Mouse (Mus musculus): ENCODE measurements at regions not wholly inside any gene's neighbourhood (a gene's known extent, or its start where the extent isn't known, plus 50 kb on each side); places are given as distances from the start of the nearest gene placed in this dataset.

DNA sequence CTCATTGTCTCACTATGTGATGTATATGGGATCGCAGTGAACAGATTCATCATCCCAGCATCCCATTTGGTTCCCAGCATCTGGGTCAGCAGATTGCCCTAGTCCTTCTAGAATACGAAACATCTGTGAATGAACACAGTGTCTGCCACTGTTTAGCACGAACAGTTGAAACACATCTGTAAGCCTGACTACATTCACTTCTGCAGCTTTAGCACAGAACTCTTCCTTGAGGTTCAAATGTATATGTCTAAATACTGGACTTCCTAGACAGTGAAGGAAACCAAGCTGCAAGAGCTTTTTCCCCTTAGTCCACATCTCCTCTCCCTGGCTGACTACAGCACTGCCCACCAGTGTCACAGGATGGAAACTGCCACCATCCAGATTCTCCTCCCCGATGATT is 283.0 kb upstream of the Tle4 start:
- H3K79me2 ChIP-seq (ENCODE audit: control insufficient read depth, insufficient read depth) = no peaks in the 10 kb centered on the region
- H3K4me3 ChIP-seq = no peak overlapping the region
- no peaks in the 10 kb centered on the region for H3K27me3 ChIP-seq (ENCODE audit: control insufficient read depth, insufficient read depth, insufficient read length)
- no peak overlapping the region for H3ac ChIP-seq (ENCODE audit: control insufficient read depth, insufficient read length)
- no peaks in the 10 kb centered on the region for H3K36me3 ChIP-seq (ENCODE audit: control insufficient read depth, insufficient read depth)
- TF ChIP-seq TCF12 (IDR thresholded peaks at IDR 0.05; ENCODE audit: insufficient read depth, poor library complexity, severe bottlenecking) = no peak
- no peak for TF ChIP-seq USF1 (IDR thresholded peaks at IDR 0.05; ENCODE audit: low read depth)
- no peak for TF ChIP-seq REST (IDR thresholded peaks at IDR 0.05; ENCODE audit: insufficient read depth, insufficient read length)
- TF ChIP-seq MAX (IDR thresholded peaks at IDR 0.05; ENCODE audit: low read depth) = no peak
- no peak for TF ChIP-seq MYOD1 (IDR thresholded peaks at IDR 0.05; ENCODE audit: control insufficient read depth in 1 of 3, insufficient read length in 2 of 3, low read depth in 2 of 3)
- TF ChIP-seq MYOG (IDR thresholded peaks at IDR 0.05; ENCODE audit: control insufficient read depth in 1 of 3, insufficient read depth in 1 of 3, insufficient read length in 2 of 3, low read depth in 2 of 3) = no peak
- TF ChIP-seq E2F4 (IDR thresholded peaks at IDR 0.05; ENCODE audit: insufficient read depth) = no peak
- TF ChIP-seq POLR2A (IDR thresholded peaks at IDR 0.05; ENCODE audit: insufficient read length, low read depth) = no peak
- TF ChIP-seq SRF (IDR thresholded peaks at IDR 0.05; ENCODE audit: control insufficient read depth, insufficient read length, low read depth) = no peak
- no peak for TF ChIP-seq POLR2AphosphoS2 (IDR thresholded peaks at IDR 0.05; ENCODE audit: insufficient read length, low read depth)
- no peak for TF ChIP-seq CEBPB (IDR thresholded peaks at IDR 0.05; ENCODE audit: insufficient read depth, poor library complexity, severe bottlenecking)
- TF ChIP-seq TCF3 (IDR thresholded peaks at IDR 0.05; ENCODE audit: insufficient read length, low read depth) = no peak
- H3K4me2 ChIP-seq (ENCODE audit: low read depth) = no peak overlapping the region

DNA sequence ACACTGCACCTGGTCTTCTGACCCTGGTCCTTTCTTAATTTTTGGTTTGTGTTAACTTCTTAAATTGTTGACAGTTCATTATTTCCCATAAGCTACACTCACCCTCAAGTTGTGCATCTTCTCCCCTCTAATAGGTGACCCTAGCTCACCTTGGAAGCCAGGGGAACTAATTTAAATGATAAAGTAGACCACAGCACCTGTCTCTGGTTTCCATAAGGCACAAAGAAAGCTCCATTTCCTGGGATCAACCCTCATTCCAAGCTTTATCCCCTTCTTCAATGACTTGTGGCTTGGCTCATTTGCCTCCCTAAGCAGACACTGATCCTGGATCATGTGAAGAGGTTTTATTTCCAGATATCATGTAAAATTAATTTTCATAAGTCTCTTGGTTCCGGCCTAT is 276.1 kb upstream of the Tle4 start:
- Histone ChIP-seq H3K27me3 (ENCODE audit: control insufficient read depth, insufficient read depth, insufficient read length) (no peaks in the 10 kb centered on the region), H3ac (ENCODE audit: control insufficient read depth, insufficient read length) (no peak overlapping the region), H3K4me2 (ENCODE audit: low read depth) (no peak overlapping the region), H3K36me3 (ENCODE audit: control insufficient read depth, insufficient read depth) (no peaks in the 10 kb centered on the region), H3K79me2 (ENCODE audit: control insufficient read depth, insufficient read depth) (no peaks in the 10 kb centered on the region), H3K4me3 (no peak overlapping the region)
- TF ChIP-seq MYOD1 (IDR thresholded peaks at IDR 0.05; ENCODE audit: control insufficient read depth in 1 of 3, insufficient read length in 2 of 3, low read depth in 2 of 3) = no peak
- no peak for TF ChIP-seq SRF (IDR thresholded peaks at IDR 0.05; ENCODE audit: control insufficient read depth, insufficient read length, low read depth)
- TF ChIP-seq TCF3 (IDR thresholded peaks at IDR 0.05; ENCODE audit: insufficient read length, low read depth) = no peak
- no peak for TF ChIP-seq POLR2AphosphoS2 (IDR thresholded peaks at IDR 0.05; ENCODE audit: insufficient read length, low read depth)
- no peak for TF ChIP-seq REST (IDR thresholded peaks at IDR 0.05; ENCODE audit: insufficient read depth, insufficient read length)
- TF ChIP-seq CEBPB (IDR thresholded peaks at IDR 0.05; ENCODE audit: insufficient read depth, poor library complexity, severe bottlenecking) = no peak
- no peak for TF ChIP-seq POLR2A (IDR thresholded peaks at IDR 0.05; ENCODE audit: insufficient read length, low read depth)
- TF ChIP-seq USF1 (IDR thresholded peaks at IDR 0.05; ENCODE audit: low read depth) = no peak
- TF ChIP-seq E2F4 (IDR thresholded peaks at IDR 0.05; ENCODE audit: insufficient read depth) = no peak
- TF ChIP-seq TCF12 (IDR thresholded peaks at IDR 0.05; ENCODE audit: insufficient read depth, poor library complexity, severe bottlenecking) = no peak
- TF ChIP-seq MYOG (IDR thresholded peaks at IDR 0.05; ENCODE audit: control insufficient read depth in 1 of 3, insufficient read depth in 1 of 3, insufficient read length in 2 of 3, low read depth in 2 of 3) = no peak

DNA sequence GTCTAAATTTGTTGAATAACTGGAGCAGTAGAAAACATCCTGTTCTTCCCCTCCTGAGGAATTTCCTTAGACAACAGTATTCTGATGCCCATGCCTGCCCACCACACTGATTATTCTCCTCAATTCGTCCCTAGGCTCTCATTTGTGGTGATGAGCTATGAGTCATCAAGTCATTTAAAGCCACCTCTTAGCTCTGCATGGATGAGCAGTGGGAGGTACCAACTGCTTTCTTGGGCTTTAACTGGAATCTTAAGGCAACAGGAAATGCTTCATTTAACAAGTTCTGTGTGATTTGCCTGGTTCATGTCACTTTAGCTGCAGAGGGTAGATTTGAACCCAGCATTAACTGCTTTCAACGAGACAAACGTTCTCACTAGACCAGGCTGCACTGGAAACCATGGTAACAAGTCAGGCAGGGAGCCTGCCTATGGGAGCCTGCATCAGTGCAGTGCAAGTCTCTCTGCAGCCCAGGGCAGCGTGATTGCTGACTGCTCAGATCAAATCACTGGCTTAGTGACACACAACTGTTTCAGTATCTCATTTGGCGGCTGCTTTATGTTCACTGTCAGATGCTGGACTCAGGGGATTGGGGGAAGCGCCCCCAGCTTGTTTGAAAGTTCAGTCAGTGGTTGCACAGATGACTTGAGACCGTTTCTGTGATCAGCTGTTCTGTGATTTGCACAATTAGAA is 273.5 kb upstream of the Tle4 start:
- H3K79me2 ChIP-seq (ENCODE audit: control insufficient read depth, insufficient read depth) = no peaks in the 10 kb centered on the region
- no peaks in the 10 kb centered on the region for H3K36me3 ChIP-seq (ENCODE audit: control insufficient read depth, insufficient read depth)
- no peak overlapping the region for H3K4me3 ChIP-seq
- H3K27me3 ChIP-seq (ENCODE audit: control insufficient read depth, insufficient read depth, insufficient read length) = no peaks in the 10 kb centered on the region
- H3K4me2 ChIP-seq (ENCODE audit: low read depth) = no peak overlapping the region
- TF ChIP-seq TCF3 (IDR thresholded peaks at IDR 0.05; ENCODE audit: insufficient read length, low read depth) (no peak), SRF (IDR thresholded peaks at IDR 0.05; ENCODE audit: control insufficient read depth, insufficient read length, low read depth) (no peak), TCF12 (IDR thresholded peaks at IDR 0.05; ENCODE audit: insufficient read depth, poor library complexity, severe bottlenecking) (no peak), MYOD1 (IDR thresholded peaks at IDR 0.05; ENCODE audit: control insufficient read depth in 1 of 3, insufficient read length in 2 of 3, low read depth in 2 of 3) (no peak), MYOG (IDR thresholded peaks at IDR 0.05; ENCODE audit: control insufficient read depth in 1 of 3, insufficient read depth in 1 of 3, insufficient read length in 2 of 3, low read depth in 2 of 3) (no peak), POLR2A (IDR thresholded peaks at IDR 0.05; ENCODE audit: insufficient read length, low read depth) (no peak), REST (IDR thresholded peaks at IDR 0.05; ENCODE audit: insufficient read depth, insufficient read length) (no peak), POLR2AphosphoS2 (IDR thresholded peaks at IDR 0.05; ENCODE audit: insufficient read length, low read depth) (no peak)
- H3ac ChIP-seq (ENCODE audit: control insufficient read depth, insufficient read length) = no peak overlapping the region

DNA sequence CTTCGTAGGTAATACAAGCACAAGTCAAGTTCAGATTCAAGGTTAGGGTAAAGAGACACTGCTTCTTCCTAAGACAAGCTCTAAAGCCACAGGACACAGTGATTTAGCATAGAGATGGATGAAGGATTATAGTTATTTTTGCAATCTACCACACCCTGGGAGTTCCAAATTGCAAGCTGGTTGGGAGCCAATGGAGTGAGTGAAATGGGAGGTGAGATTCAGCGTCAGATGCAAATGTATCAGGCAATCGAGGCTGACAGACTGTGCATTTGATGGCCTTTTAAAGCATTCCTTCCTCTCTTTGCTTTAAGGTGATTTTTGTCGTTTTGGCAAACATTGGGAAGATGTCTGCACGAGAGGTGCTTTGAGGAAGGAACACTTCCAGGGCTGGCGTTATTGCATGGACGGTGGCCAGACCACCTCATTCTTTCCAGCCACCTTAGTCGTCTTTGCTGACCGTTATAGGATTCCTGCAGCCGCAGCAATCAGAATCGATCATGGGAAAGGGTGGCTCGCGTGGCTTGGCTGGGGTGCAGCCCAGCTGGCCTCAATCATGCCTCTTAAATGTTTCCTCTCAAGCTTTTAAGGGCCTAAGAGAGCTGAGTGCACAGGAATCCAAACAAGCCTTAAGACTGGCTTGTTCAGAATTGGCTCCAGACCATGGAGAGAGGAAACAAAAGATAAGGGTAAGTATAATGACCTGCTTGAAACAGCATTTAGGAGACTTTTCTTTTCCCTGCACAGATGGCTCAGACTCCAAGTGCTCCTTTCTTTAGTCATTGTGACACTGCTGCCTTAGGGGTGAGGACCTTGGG is 265.0 kb upstream of the Tle4 start:
- TF ChIP-seq CEBPB (IDR thresholded peaks at IDR 0.05; ENCODE audit: insufficient read depth, poor library complexity, severe bottlenecking) = no peak
- TF ChIP-seq MYOG (IDR thresholded peaks at IDR 0.05; ENCODE audit: control insufficient read depth in 1 of 3, insufficient read depth in 1 of 3, insufficient read length in 2 of 3, low read depth in 2 of 3) = no peak
- TF ChIP-seq E2F4 (IDR thresholded peaks at IDR 0.05; ENCODE audit: insufficient read depth) = no peak
- TF ChIP-seq USF1 (IDR thresholded peaks at IDR 0.05; ENCODE audit: low read depth) = no peak
- no peak for TF ChIP-seq TCF3 (IDR thresholded peaks at IDR 0.05; ENCODE audit: insufficient read length, low read depth)
- no peak for TF ChIP-seq MYOD1 (IDR thresholded peaks at IDR 0.05; ENCODE audit: control insufficient read depth in 1 of 3, insufficient read length in 2 of 3, low read depth in 2 of 3)
- TF ChIP-seq POLR2A (IDR thresholded peaks at IDR 0.05; ENCODE audit: insufficient read length, low read depth) = no peak
- no peak for TF ChIP-seq SRF (IDR thresholded peaks at IDR 0.05; ENCODE audit: control insufficient read depth, insufficient read length, low read depth)
- no peak for TF ChIP-seq POLR2AphosphoS2 (IDR thresholded peaks at IDR 0.05; ENCODE audit: insufficient read length, low read depth)
- no peak for TF ChIP-seq MAX (IDR thresholded peaks at IDR 0.05; ENCODE audit: low read depth)
- no peak for TF ChIP-seq REST (IDR thresholded peaks at IDR 0.05; ENCODE audit: insufficient read depth, insufficient read length)
- no peak for TF ChIP-seq TCF12 (IDR thresholded peaks at IDR 0.05; ENCODE audit: insufficient read depth, poor library complexity, severe bottlenecking)
- H3K36me3 ChIP-seq (ENCODE audit: control insufficient read depth, insufficient read depth) = no peaks in the 10 kb centered on the region

More for the DNA sequence above, 265.0 kb upstream of the Tle4 start:
- H3ac ChIP-seq (ENCODE audit: control insufficient read depth, insufficient read length) = no peak overlapping the region
- H3K27me3 ChIP-seq (ENCODE audit: control insufficient read depth, insufficient read depth, insufficient read length) = no peaks in the 10 kb centered on the region
- no peaks in the 10 kb centered on the region for H3K79me2 ChIP-seq (ENCODE audit: control insufficient read depth, insufficient read depth)
- H3K4me2 ChIP-seq (ENCODE audit: low read depth) = no peak overlapping the region
- no peak overlapping the region for H3K4me3 ChIP-seq
